Comparison of ENCODE assay signal across 14 mouse cellular contexts in genomic region chrX:9375927-9376326, GRCm38 (mm10). TPM values are rescaled to one million over a fixed set of nuclear protein-coding genes. Genes with fewer than 3 reads are reported as not detected.
"Had no signal": no experiment of that assay in that cellular context is flagged by ENCODE, and none has a peak within 500 bp of the region (broad histone marks: within the 10 kb centered on the region; RNA-seq: fewer than 3 reads in every experiment).

No protein-coding gene starts in this region.

RNA-seq across cellular contexts. Expression of gene H2al1k, which starts 25.5 kb away (rescaled TPM):
- total RNA-seq: common myeloid progenitor, adult 5-6 weeks; forebrain, postnatal 0 days; gastrocnemius, adult 18-20 months; gastrocnemius, adult 2 months; gastrocnemius, adult 8-10 months; gastrocnemius, postnatal 10 days; gastrocnemius, postnatal 14 days; gastrocnemius, postnatal 25 days; gastrocnemius, postnatal 36 days; gastrocnemius, postnatal 4 days; granulocyte monocyte progenitor cell, adult 5-6 weeks; heart, adult 18-20 months; heart, adult 2 months; heart, adult 8-10 months had no signal
